Mouse (Mus musculus): ENCODE measurements around the gene Hdac9.

DNA sequence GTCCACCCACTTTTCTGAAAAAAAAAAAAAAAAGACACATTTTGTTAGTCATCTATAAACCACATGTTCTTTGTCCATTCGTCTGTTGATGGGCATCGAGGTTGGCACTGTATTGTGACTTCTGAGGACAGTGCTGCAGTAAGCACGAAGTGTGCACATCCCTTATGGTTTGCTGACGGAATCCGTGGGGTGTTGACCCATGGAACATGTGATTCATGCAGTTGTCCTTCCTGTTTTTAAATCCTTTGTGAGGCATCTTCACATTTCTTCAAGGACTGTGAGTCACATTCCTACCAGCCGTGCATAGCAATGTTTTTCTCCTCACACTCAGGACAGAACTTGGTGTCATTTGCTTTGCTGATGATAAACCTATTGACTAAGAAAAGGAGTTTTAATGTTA, 875.9 kb downstream of the Hdac9 start:
- TF ChIP-seq USF1 (IDR thresholded peaks at IDR 0.05; ENCODE audit: low read depth, low read length) (no peak), CTCF (IDR thresholded peaks at IDR 0.05 in 2 of 3, conservative IDR thresholded peaks at IDR 0.05 in 1 of 3; ENCODE audit: control insufficient read depth in 1 of 3, insufficient read depth in 1 of 3, low read depth in 2 of 3, low read length in 3 of 3, poor library complexity in 1 of 3, severe bottlenecking in 1 of 3) (no peak), CHD2 (IDR thresholded peaks at IDR 0.05; ENCODE audit: low read length) (no peak)
